Mouse (Mus musculus) stomach, embryonic 14.5 days (tissue): Measurements from ENCODE around the gene Gm10203. TPM values are rescaled to one million over a fixed set of nuclear protein-coding genes. Genes with fewer than 3 reads are reported as not detected.
"Not testable (repeated sequence)": the region's sequence is repeated elsewhere in the genome, so short reads cannot be mapped to it uniquely, and the experiment has no call there.

Experiments
- ATAC-seq: fragments of 200-750 bp; cut with Nextera tagmentation; 2 replicates; pipeline ENCODE4 v1.8.0; 2017; ENCODE audit warnings: low read depth, moderate TSS enrichment; ENCODE audit not compliant: insufficient number of reproducible peaks, insufficient read depth, low FRiP score
- H3K27ac ChIP-seq: fragments of 300-500 bp; sonication (generic); 2 replicates; pipeline ENCODE4 v1.5.1; 2014; ENCODE audit warnings: mild to moderate bottlenecking, low read length, moderate library complexity, mixed read lengths
- H3K27me3 ChIP-seq: fragments of 300-500 bp; sonication (generic); 2 replicates; pipeline ENCODE4 v1.6.1; 2014; ENCODE audit warnings: low read length, control low read depth, mixed read lengths; ENCODE audit not compliant: control insufficient read depth, insufficient read depth
- H3K36me3 ChIP-seq: fragments of 300-500 bp; sonication (generic); 2 replicates; pipeline ENCODE4 v1.6.1; 2014; ENCODE audit warnings: mild to moderate bottlenecking, control low read depth, low read length, moderate library complexity, mixed read lengths; ENCODE audit not compliant: control insufficient read depth, insufficient read depth
- H3K4me1 ChIP-seq: fragments of 300-500 bp; sonication (generic); 2 replicates; pipeline ENCODE4 v1.6.1; 2014; ENCODE audit warnings: low read length, control low read depth, mixed read lengths; ENCODE audit not compliant: control insufficient read depth, insufficient read depth
- H3K4me2 ChIP-seq: fragments of 300-500 bp; sonication (generic); replicated peaks from 2 replicates; pipeline ENCODE4 v1.6.1; 2014; ENCODE audit warnings: low read depth, low read length, control low read depth
- H3K4me3 ChIP-seq: fragments of 300-500 bp; sonication (generic); 2 replicates; pipeline ENCODE4 v1.5.1; 2014; ENCODE audit warnings: low read depth, low read length, control low read depth
- H3K9ac ChIP-seq: fragments of 300-500 bp; sonication (generic); replicated peaks from 2 replicates; pipeline ENCODE4 v1.6.1; 2014; ENCODE audit warnings: low read depth, mild to moderate bottlenecking, control low read depth, low read length, moderate library complexity, mixed read lengths
- H3K9me3 ChIP-seq: fragments of 300-500 bp; sonication (generic); 2 replicates; pipeline ENCODE4 v1.6.1; 2016; ENCODE audit warnings: low read depth, low read length, control low read depth; ENCODE audit not compliant: control insufficient read depth
- WGBS: fragments of 180-500 bp; shearing (Covaris S2); extraction: QIAGEN DNeasy Blood & Tissue Kit; methylation state at CpG from one replicate; pipeline ENCODE4 v1.1.7; 2014; 5-methylcytosine and 5-hydroxymethylcytosine counted together
- polyA plus RNA-seq: library from polyadenylated mRNA; unstranded; fragments of >200 nt; fragmentation: Nextera tagmentation; extraction: Ambion mirVana; gene quantifications from 2 replicates; pipeline ENCODE4 v1.2.1, GENCODE M21; 2014

Gm10203 gene
- not detected in 2 replicates for polyA plus RNA-seq

- not testable (repeated sequence) for H3K36me3 ChIP-seq, H3K27me3 ChIP-seq, H3K27ac ChIP-seq, ATAC-seq, H3K4me2 ChIP-seq, H3K4me3 ChIP-seq, H3K9me3 ChIP-seq, H3K4me1 ChIP-seq, H3K9ac ChIP-seq
- 88% methylated on average over 8 of the region's 8 CpGs for WGBS
Observed at GRCm38 (mm10) chr6:149129870-149130269, at the start of gene Gm10203. Gm10203 (plus strand) TSS chr6:149130170.

GRCm38 (mm10) chr6:149092406-149092805 is 37.6 kb upstream of the Gm10203 start:
- Histone ChIP-seq H3K9me3 (no peaks in the 10 kb centered on the region), H3K9ac (no peak overlapping the region), H3K27ac (no peak overlapping the region), H3K27me3 (no peaks in the 10 kb centered on the region), H3K4me2 (no peak overlapping the region), H3K4me3 (no peak overlapping the region), H3K4me1 (no peaks in the 10 kb centered on the region), H3K36me3 (no peaks in the 10 kb centered on the region)
- no peak for ATAC-seq
- 94% methylated on average over 6 of the region's 6 CpGs for WGBS

- Histone ChIP-seq H3K36me3 (no peaks in the 10 kb centered on the region), H3K9ac (no peak overlapping the region), H3K27ac (no peak overlapping the region), H3K4me2 (no peak overlapping the region), H3K27me3 (no peaks in the 10 kb centered on the region), H3K9me3 (no peaks in the 10 kb centered on the region), H3K4me3 (no peak overlapping the region), H3K4me1 (no peaks in the 10 kb centered on the region)
- 10% methylated on average over 5 of the region's 5 CpGs for WGBS
- no peak for ATAC-seq
Observed at GRCm38 (mm10) chr6:149093465-149093864, 36.5 kb upstream of the Gm10203 start.

GRCm38 (mm10) chr6:149094555-149094954 is 35.4 kb upstream of the Gm10203 start:
- Histone ChIP-seq H3K4me2 (no peak overlapping the region), H3K27me3 (no peaks in the 10 kb centered on the region), H3K4me3 (no peak overlapping the region), H3K9me3 (no peaks in the 10 kb centered on the region), H3K36me3 (no peaks in the 10 kb centered on the region), H3K27ac (no peak overlapping the region), H3K4me1 (no peaks in the 10 kb centered on the region), H3K9ac (no peak overlapping the region)
- WGBS: 63% methylated on average over 1 of the region's 1 CpGs
- no peak for ATAC-seq

- H3K9me3 ChIP-seq: no peaks in the 10 kb centered on the region
- H3K27ac ChIP-seq: no peak overlapping the region
- no peak for ATAC-seq
- no peak overlapping the region for H3K4me2 ChIP-seq
- H3K4me3 ChIP-seq: no peak overlapping the region
- WGBS: 77% methylated on average over 6 of the region's 6 CpGs
- no peak overlapping the region for H3K9ac ChIP-seq
- no peaks in the 10 kb centered on the region for H3K36me3 ChIP-seq
- H3K4me1 ChIP-seq: no peaks in the 10 kb centered on the region
- H3K27me3 ChIP-seq: no peaks in the 10 kb centered on the region
Observed at GRCm38 (mm10) chr6:149095389-149095788, 34.6 kb upstream of the Gm10203 start.

- H3K9ac ChIP-seq: no peak overlapping the region
- H3K27ac ChIP-seq: no peak overlapping the region
- no peak overlapping the region for H3K4me3 ChIP-seq
- H3K4me2 ChIP-seq: no peak overlapping the region
- H3K36me3 ChIP-seq: no peaks in the 10 kb centered on the region
- WGBS: 89% methylated on average over 2 of the region's 2 CpGs
- ATAC-seq: no peak
- no peaks in the 10 kb centered on the region for H3K9me3 ChIP-seq
- H3K4me1 ChIP-seq: no peaks in the 10 kb centered on the region
- no peaks in the 10 kb centered on the region for H3K27me3 ChIP-seq
Observed at GRCm38 (mm10) chr6:149096233-149096632, 33.7 kb upstream of the Gm10203 start.

- 89% methylated on average over 1 of the region's 1 CpGs for WGBS
- Histone ChIP-seq H3K36me3 (no peaks in the 10 kb centered on the region), H3K27me3 (no peaks in the 10 kb centered on the region), H3K4me3 (no peak overlapping the region), H3K9ac (no peak overlapping the region), H3K9me3 (no peaks in the 10 kb centered on the region), H3K4me2 (no peak overlapping the region), H3K27ac (no peak overlapping the region), H3K4me1 (no peaks in the 10 kb centered on the region)
- ATAC-seq: no peak
Observed at GRCm38 (mm10) chr6:149097276-149097675, 32.7 kb upstream of the Gm10203 start.

- Histone ChIP-seq H3K9ac (no peak overlapping the region), H3K4me1 (no peaks in the 10 kb centered on the region), H3K4me3 (no peak overlapping the region), H3K9me3 (no peaks in the 10 kb centered on the region), H3K36me3 (no peaks in the 10 kb centered on the region), H3K4me2 (no peak overlapping the region), H3K27me3 (no peaks in the 10 kb centered on the region), H3K27ac (no peak overlapping the region)
- no peak for ATAC-seq
Observed at GRCm38 (mm10) chr6:149098993-149099392, 31.0 kb upstream of the Gm10203 start.
